Mouse (Mus musculus): Measurements from ENCODE around the gene Mars2.

DNA sequence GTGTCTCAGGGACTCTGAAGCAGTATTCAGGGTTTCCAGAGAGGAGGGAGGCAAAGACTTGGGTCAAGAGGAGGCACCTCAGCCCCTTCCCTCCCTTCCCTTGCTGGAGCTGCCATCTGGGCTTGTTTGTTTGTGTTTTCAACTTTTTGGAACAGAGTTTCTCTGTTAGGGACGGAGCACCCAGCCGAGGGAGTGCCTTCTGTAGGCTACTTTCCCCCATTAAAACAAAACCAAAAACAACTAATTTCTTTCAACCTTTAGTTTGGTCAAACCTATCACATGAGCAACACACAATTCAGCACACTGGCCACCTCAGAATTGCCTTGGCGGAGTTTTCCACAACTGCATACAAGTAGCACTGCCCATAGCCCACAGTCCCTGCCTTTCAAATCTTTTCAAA lies 11.6 kb upstream of the Mars2 start:
- TF ChIP-seq POLR2A (IDR thresholded peaks at IDR 0.05; ENCODE audit: borderline replicate concordance, low read depth, low read length), result no peak
- TF ChIP-seq CTCF (IDR thresholded peaks at IDR 0.05; ENCODE audit: low read depth, low read length), result no peak
